ENCODE assay signal across 13 mouse cellular contexts in genomic region chr1:133658878-133659277, GRCm38 (mm10). TPM values are rescaled to one million over a fixed set of nuclear protein-coding genes. Genes with fewer than 3 reads are reported as not detected.
DNase-seq lines count a peak whose midpoint lies in the region; ATAC-seq and TF ChIP-seq lines count a peak whose summit lies in the region.
"Had no signal": no experiment of that assay in that cellular context is flagged by ENCODE, and none has a peak within 500 bp of the region (broad histone marks: within the 10 kb centered on the region; RNA-seq: fewer than 3 reads in every experiment).

No protein-coding gene starts in this region.

- no peaks in the 10 kb centered on the region for H3K9me3 ChIP-seq in forebrain, embryonic 13.5 days (replicated peaks)
- no peaks in the 10 kb centered on the region for H3K9me3 ChIP-seq in forebrain, embryonic 14.5 days (replicated peaks; ENCODE audit: control insufficient read depth, low read length)
- H3K9me3 ChIP-seq in kidney, embryonic 16.5 days (ENCODE audit: low read length): no peaks in the 10 kb centered on the region
- H3K9me3 ChIP-seq in E14TG2a.4 (ENCODE audit: low read length): no peaks in the 10 kb centered on the region
- no peaks in the 10 kb centered on the region for H3K9me3 ChIP-seq in intestine, postnatal 0 days (ENCODE audit: control insufficient read depth)

- H3K4me1 ChIP-seq in forebrain, embryonic 13.5 days: peaks cover 51% of the 10 kb centered on the region
- peaks cover 33% of the 10 kb centered on the region for H3K4me1 ChIP-seq in forebrain, embryonic 14.5 days (ENCODE audit: control insufficient read depth, insufficient read depth, low read length)
- peaks cover 19% of the 10 kb centered on the region; the same call in 1 of the 2 replicates for H3K4me1 ChIP-seq in kidney, adult 2 months (ENCODE audit: control insufficient read depth, insufficient read depth, low read length)
- H3K4me1 ChIP-seq in kidney, embryonic 16.5 days (ENCODE audit: insufficient read depth, low read length): peaks cover 38% of the 10 kb centered on the region
- peaks cover 77% of the 10 kb centered on the region for H3K4me1 ChIP-seq in E14TG2a.4 (replicated peaks; ENCODE audit: low read depth, low read length)
- peaks cover 12% of the 10 kb centered on the region; the same call in 1 of the 2 replicates for H3K4me1 ChIP-seq in intestine, postnatal 0 days (replicated peaks; ENCODE audit: control insufficient read depth, insufficient read depth, low read length)

- ATAC-seq in forebrain, embryonic 13.5 days: no peak
- ATAC-seq in forebrain, embryonic 14.5 days: no peak
- no peak for ATAC-seq in kidney, embryonic 16.5 days (ENCODE audit: low FRiP score, low TSS enrichment)
- ATAC-seq in intestine, postnatal 0 days: no peak
- ATAC-seq: CD4-positive, CD25-positive, alpha-beta regulatory T cell, adult 4 months; hindbrain, postnatal 0 days had no signal

- 81% methylated on average over 3 of the region's 3 CpGs for WGBS in forebrain, embryonic 13.5 days
- whole genome bisulfite sequencing in forebrain, embryonic 14.5 days: 91% methylated on average over 3 of the region's 3 CpGs
- WGBS in kidney, adult 2 months: 73% methylated on average over 3 of the region's 3 CpGs
- WGBS in kidney, embryonic 16.5 days: 83% methylated on average over 3 of the region's 3 CpGs
- 79% methylated on average over 3 of the region's 3 CpGs for WGBS in intestine, postnatal 0 days

- no peak for TF ChIP-seq CTCF in kidney, adult 2 months (conservative IDR thresholded peaks at IDR 0.05; ENCODE audit: insufficient read depth, insufficient read length, low read depth, low read length)
- TF ChIP-seq CTCF in E14TG2a.4 (conservative IDR thresholded peaks at IDR 0.05; ENCODE audit: low read length): no peak
- no peak for TF ChIP-seq CTCF in intestine, postnatal 0 days (IDR thresholded peaks at IDR 0.05; ENCODE audit: low read depth)

- no peak overlapping the region for H3K9ac ChIP-seq in forebrain, embryonic 13.5 days
- no peak overlapping the region for H3K9ac ChIP-seq in forebrain, embryonic 14.5 days (ENCODE audit: low read length)
- H3K9ac ChIP-seq in kidney, embryonic 16.5 days (replicated peaks; ENCODE audit: low read length): no peak overlapping the region
- no peak overlapping the region for H3K9ac ChIP-seq in intestine, postnatal 0 days (ENCODE audit: low read depth, low read length)

- H3K36me3 ChIP-seq in forebrain, embryonic 13.5 days (ENCODE audit: poor library complexity, severe bottlenecking): peaks cover 34% of the 10 kb centered on the region
- H3K36me3 ChIP-seq in forebrain, embryonic 14.5 days (ENCODE audit: control insufficient read depth, insufficient read depth, low read length): peaks cover 26% of the 10 kb centered on the region
- peaks cover 3% of the 10 kb centered on the region; the same call in 1 of the 2 replicates for H3K36me3 ChIP-seq in kidney, adult 2 months (ENCODE audit: control insufficient read depth, insufficient read depth, low read length)
- peaks cover 9% of the 10 kb centered on the region for H3K36me3 ChIP-seq in kidney, embryonic 16.5 days (ENCODE audit: insufficient read depth, low read length)
- H3K36me3 ChIP-seq in E14TG2a.4 (ENCODE audit: insufficient read depth, low read length): peaks cover 59% of the 10 kb centered on the region
- peaks cover 16% of the 10 kb centered on the region for H3K36me3 ChIP-seq in intestine, postnatal 0 days (ENCODE audit: control insufficient read depth, insufficient read depth)

- no peak for TF ChIP-seq POLR2A in kidney, adult 2 months (IDR thresholded peaks at IDR 0.05; ENCODE audit: low read depth, low read length)

- no peak overlapping the region for H3K4me3 ChIP-seq in forebrain, embryonic 13.5 days
- no peak overlapping the region for H3K4me3 ChIP-seq in forebrain, embryonic 14.5 days (ENCODE audit: low read depth, low read length)
- no peak overlapping the region for H3K4me3 ChIP-seq in kidney, adult 2 months (ENCODE audit: insufficient read depth, low read depth, low read length)
- H3K4me3 ChIP-seq in kidney, embryonic 16.5 days (ENCODE audit: low read length): no peak overlapping the region
- H3K4me3 ChIP-seq in E14TG2a.4 (replicated peaks; ENCODE audit: low read length): peak overlapping the region; percentile 90
- H3K4me3 ChIP-seq in intestine, postnatal 0 days (ENCODE audit: low read depth, low read length): no peak overlapping the region

- no peak overlapping the region for H3K27ac ChIP-seq in forebrain, embryonic 13.5 days
- no peak overlapping the region for H3K27ac ChIP-seq in forebrain, embryonic 14.5 days (ENCODE audit: low read depth, low read length)
- H3K27ac ChIP-seq in kidney, adult 2 months (ENCODE audit: insufficient read depth, low read depth, low read length): no peak overlapping the region
- no peak overlapping the region for H3K27ac ChIP-seq in kidney, embryonic 16.5 days (ENCODE audit: low read length)
- H3K27ac ChIP-seq in intestine, postnatal 0 days (ENCODE audit: low read depth, low read length): no peak overlapping the region
- H3K27ac ChIP-seq: hindbrain, postnatal 0 days had no signal

- no peaks in the 10 kb centered on the region for H3K27me3 ChIP-seq in forebrain, embryonic 13.5 days
- no peaks in the 10 kb centered on the region for H3K27me3 ChIP-seq in forebrain, embryonic 14.5 days (replicated peaks; ENCODE audit: control insufficient read depth, insufficient read depth, low read length)
- H3K27me3 ChIP-seq in kidney, adult 2 months (replicated peaks; ENCODE audit: control insufficient read depth, insufficient read depth, low read length): no peaks in the 10 kb centered on the region
- no peaks in the 10 kb centered on the region for H3K27me3 ChIP-seq in kidney, embryonic 16.5 days (ENCODE audit: insufficient read depth, low read length)
- H3K27me3 ChIP-seq in E14TG2a.4 (ENCODE audit: insufficient read depth, low read length): no peaks in the 10 kb centered on the region
- H3K27me3 ChIP-seq in intestine, postnatal 0 days (replicated peaks; ENCODE audit: control insufficient read depth, insufficient read depth, low read length): no peaks in the 10 kb centered on the region

- H3K4me2 ChIP-seq in forebrain, embryonic 13.5 days: peak overlapping the region; percentile 14; the same call in 1 of the 2 replicates
- no peak overlapping the region for H3K4me2 ChIP-seq in forebrain, embryonic 14.5 days (ENCODE audit: low read length)
- no peak overlapping the region for H3K4me2 ChIP-seq in kidney, embryonic 16.5 days (replicated peaks; ENCODE audit: low read depth, low read length)
- peak overlapping the region; percentile 6; the same call in 1 of the 2 replicates for H3K4me2 ChIP-seq in intestine, postnatal 0 days (replicated peaks; ENCODE audit: low read depth)

- DNase-seq in forebrain, embryonic 14.5 days (ENCODE audit: low spot score): no peak
- DNase-seq in kidney, adult 2 months: peak; percentile 14
- DNase-seq in layer of hippocampus, adult 11-12 months (ENCODE audit: low spot score): no peak
- DNase-seq in spleen, adult 18-20 months: no peak
- DNase-seq: kidney, postnatal 4 days; thymus, postnatal 14 days had no signal

RNA-seq across cellular contexts. Expression of gene Zbed6, which starts 1.8 kb away (rescaled TPM):
- not detected in 2 replicates for polyA plus RNA-seq in forebrain, embryonic 13.5 days (2015; fragmentation: Nextera tagmentation; extraction: Ambion mirVana)
- polyA plus RNA-seq in forebrain, embryonic 14.5 days (2014; fragmentation: Nextera tagmentation; extraction: Ambion mirVana): not detected in 2 replicates
- polyA plus RNA-seq in kidney, adult 2 months (2012; rRNA removed): 2.2 and 2.5 TPM in 2 replicates
- not detected in 2 replicates for polyA plus RNA-seq in kidney, embryonic 16.5 days (2015; fragmentation: Nextera tagmentation; extraction: Ambion mirVana)
- 0.90 and 0.93 TPM in 2 replicates for polyA plus RNA-seq in intestine, postnatal 0 days (2015; fragmentation: Nextera tagmentation; extraction: Ambion mirVana)
- polyA plus RNA-seq: CD4-positive, CD25-positive, alpha-beta regulatory T cell, adult 4 months had no signal

RNA-seq across cellular contexts. Expression of gene Gm38394, which starts 2.2 kb away (rescaled TPM):
- polyA plus RNA-seq in forebrain, embryonic 13.5 days (2015; fragmentation: Nextera tagmentation; extraction: Ambion mirVana): 3.5 and 3.6 TPM in 2 replicates
- polyA plus RNA-seq in forebrain, embryonic 14.5 days (2014; fragmentation: Nextera tagmentation; extraction: Ambion mirVana): 3.6 and 4.9 TPM in 2 replicates
- 2.1 and 2.2 TPM in 2 replicates for polyA plus RNA-seq in kidney, adult 2 months (2012; rRNA removed)
- 4.1 and 4.9 TPM in 2 replicates for polyA plus RNA-seq in kidney, embryonic 16.5 days (2015; fragmentation: Nextera tagmentation; extraction: Ambion mirVana)
- 1.9 and 2.5 TPM in 2 replicates for polyA plus RNA-seq in intestine, postnatal 0 days (2015; fragmentation: Nextera tagmentation; extraction: Ambion mirVana)

RNA-seq across cellular contexts. Expression of gene Lax1, which starts 31.0 kb away (rescaled TPM):
- not detected in 2 replicates for polyA plus RNA-seq in forebrain, embryonic 13.5 days (2015; fragmentation: Nextera tagmentation; extraction: Ambion mirVana)
- polyA plus RNA-seq in forebrain, embryonic 14.5 days (2014; fragmentation: Nextera tagmentation; extraction: Ambion mirVana): not detected in 2 replicates
- polyA plus RNA-seq in kidney, adult 2 months (2012; rRNA removed): 0.34 and 1.8 TPM in 2 replicates
- polyA plus RNA-seq in kidney, embryonic 16.5 days (2015; fragmentation: Nextera tagmentation; extraction: Ambion mirVana): 0.50 and 0.60 TPM in 2 replicates
- polyA plus RNA-seq in intestine, postnatal 0 days (2015; fragmentation: Nextera tagmentation; extraction: Ambion mirVana): 0.38 and 0.47 TPM in 2 replicates
- polyA plus RNA-seq: midbrain, postnatal 0 days had no signal

RNA-seq across cellular contexts. Expression of gene Snrpe, which starts 48.8 kb away (rescaled TPM):
- 820 and 913 TPM in 2 replicates for polyA plus RNA-seq in forebrain, embryonic 13.5 days (2015; fragmentation: Nextera tagmentation; extraction: Ambion mirVana)
- 538 and 740 TPM in 2 replicates for polyA plus RNA-seq in forebrain, embryonic 14.5 days (2014; fragmentation: Nextera tagmentation; extraction: Ambion mirVana)
- polyA plus RNA-seq in kidney, adult 2 months (2012; rRNA removed): 29.2 and 48.6 TPM in 2 replicates
- 597 and 606 TPM in 2 replicates for polyA plus RNA-seq in kidney, embryonic 16.5 days (2015; fragmentation: Nextera tagmentation; extraction: Ambion mirVana)
- 348 and 361 TPM in 2 replicates for polyA plus RNA-seq in intestine, postnatal 0 days (2015; fragmentation: Nextera tagmentation; extraction: Ambion mirVana)

Comparison
In these comparisons a context has a peak if more than half of its experiments do, and no peak if none do; other contexts are left out.
1. H3K4me2 ChIP-seq: peak in forebrain, embryonic 13.5 days (single experiment) and intestine, postnatal 0 days (single experiment); none in forebrain, embryonic 14.5 days (single experiment) and kidney, embryonic 16.5 days (single experiment).